Mouse (Mus musculus): ENCODE results near the gene BC005537.

BC005537 gene

DNA sequence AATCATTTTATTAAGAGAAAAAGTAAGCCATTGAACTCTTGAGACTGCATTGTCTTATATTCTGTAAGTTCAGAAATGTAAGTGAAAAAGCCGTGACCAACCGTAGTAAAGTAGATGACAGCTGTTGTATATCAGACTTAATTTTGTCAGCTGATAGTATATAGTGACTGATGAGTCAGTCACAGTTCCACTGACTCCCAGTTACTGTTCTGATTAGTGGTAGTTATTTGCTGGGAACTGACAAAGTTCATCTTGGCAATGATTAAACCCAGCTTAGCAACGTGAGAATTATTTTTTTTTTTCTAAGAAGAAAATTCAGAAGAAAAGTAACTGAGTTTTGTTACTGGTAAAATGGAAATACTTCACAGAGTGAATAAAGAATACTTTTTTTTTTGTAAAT is 40.2 kb downstream of the BC005537 start:
- CTCF ChIA-PET = interaction anchor here (0.6 kb wide), 1 partner anchor 23 kb away, joined by 3 read pairs; no protein-coding TSS in a partner anchor

- CTCF ChIA-PET = no interaction called here
These were observed 43.8 kb downstream of the BC005537 start, which contains the start of gene D130043K22Rik for GRCm38 (mm10) chr13:24844983-24845955. D130043K22Rik (plus strand) TSS chr13:24845135.

GRCm38 (mm10) chr13:24849318-24849717 is 47.9 kb downstream of the BC005537 start:
- CTCF ChIA-PET = no interaction called here

GRCm38 (mm10) chr13:24851989-24852388 is 50.5 kb downstream of the BC005537 start:
- CTCF ChIA-PET = no interaction called here

GRCm38 (mm10) chr13:24852570-24852969 is 51.1 kb downstream of the BC005537 start:
- CTCF ChIA-PET = interaction anchor here (0.7 kb wide), 1 partner anchor 130 kb away, joined by 3 read pairs; no protein-coding TSS in a partner anchor

GRCm38 (mm10) chr13:24859115-24859514 is 57.7 kb downstream of the BC005537 start:
- CTCF ChIA-PET = no interaction called here

- CTCF ChIA-PET = no interaction called here
These were observed 59.6 kb downstream of the BC005537 start for GRCm38 (mm10) chr13:24861084-24861483.

DNA sequence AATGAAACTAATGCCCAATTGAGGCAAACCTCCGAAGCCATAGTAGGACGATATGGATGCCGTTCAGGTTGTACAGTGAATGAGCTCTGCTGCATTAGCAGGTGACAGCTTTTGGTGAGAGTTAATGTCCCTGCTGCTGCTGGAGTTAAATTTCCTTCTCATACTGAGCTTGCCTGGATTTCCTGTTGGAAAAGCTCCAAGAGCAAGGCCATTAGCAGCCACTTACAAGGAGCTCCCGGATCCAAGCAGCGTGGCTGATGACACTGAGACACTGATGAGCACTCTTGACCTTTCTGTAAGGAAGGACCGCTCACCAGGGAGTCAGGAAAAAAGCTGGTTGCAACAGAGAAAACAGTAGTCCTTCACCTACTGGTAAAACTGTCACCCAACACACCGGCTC is 60.6 kb downstream of the BC005537 start:
- CTCF ChIA-PET = interaction anchor here (0.5 to 0.9 kb wide), 2 partner anchors 27 to 1069 kb away, joined by 3 read pairs; no protein-coding TSS in a partner anchor

- CTCF ChIA-PET = interaction anchor here (0.5 to 0.9 kb wide), 2 partner anchors 27 to 1069 kb away, joined by 3 read pairs; no protein-coding TSS in a partner anchor
These were observed 61.1 kb downstream of the BC005537 start for GRCm38 (mm10) chr13:24862520-24862919.
